Mouse (Mus musculus) limb, embryonic 14.5 days (tissue): ENCODE data around the gene Hyal6. TPM values are rescaled to one million over a fixed set of nuclear protein-coding genes. Genes with fewer than 3 reads are reported as not detected.

Experiments used
- ATAC-seq: fragments of 200-750 bp; cut with Nextera tagmentation; 2 replicates; pipeline ENCODE4 v1.8.0; 2017; ENCODE audit warnings: low read depth, moderate number of reproducible peaks, moderate TSS enrichment; ENCODE audit not compliant: low FRiP score
- DNase-seq: peaks from one replicate; pipeline ENCODE4 v3.0.0-alpha.2; 2015; ENCODE audit warnings: low spot score
- H3K27ac ChIP-seq: fragments of 300-500 bp; sonication (generic); replicated peaks from 2 replicates; pipeline ENCODE4 v1.5.1; 2014; ENCODE audit warnings: low read depth, mild to moderate bottlenecking, low read length, moderate library complexity, mixed read lengths
- H3K27me3 ChIP-seq: fragments of 300-500 bp; sonication (generic); 2 replicates; pipeline ENCODE4 v1.6.1; 2014; ENCODE audit warnings: low read length, mixed read lengths; ENCODE audit not compliant: control insufficient read depth, insufficient read depth
- H3K36me3 ChIP-seq: fragments of 300-500 bp; sonication (generic); 2 replicates; pipeline ENCODE4 v1.6.1; 2014; ENCODE audit warnings: mild to moderate bottlenecking, low read length, moderate library complexity, mixed read lengths; ENCODE audit not compliant: control insufficient read depth, insufficient read depth
- H3K4me1 ChIP-seq: fragments of 300-500 bp; sonication (generic); 2 replicates; pipeline ENCODE4 v1.6.1; 2014; ENCODE audit warnings: antibody characterized with exemption, low read length, mixed read lengths; ENCODE audit not compliant: control insufficient read depth, insufficient read depth
- H3K4me2 ChIP-seq: fragments of 300-500 bp; sonication (generic); replicated peaks from 2 replicates; pipeline ENCODE4 v1.6.1; 2014; ENCODE audit warnings: low read depth, mild to moderate bottlenecking, low read length, moderate library complexity; ENCODE audit not compliant: severe bottlenecking
- H3K4me3 ChIP-seq: fragments of 300-500 bp; sonication (generic); replicated peaks from 2 replicates; pipeline ENCODE4 v1.5.1; 2014; ENCODE audit warnings: low read length
- H3K9ac ChIP-seq: fragments of 300-500 bp; sonication (generic); 2 replicates; pipeline ENCODE4 v1.6.1; 2014; ENCODE audit warnings: mild to moderate bottlenecking, low read depth, low read length, moderate library complexity; ENCODE audit not compliant: severe bottlenecking
- H3K9me3 ChIP-seq: fragments of 300-500 bp; sonication (generic); 2 replicates; pipeline ENCODE4 v1.6.1; 2016; ENCODE audit warnings: low read length; ENCODE audit not compliant: control insufficient read depth
- POLR2A ChIP-seq: fragments of 200-500 bp; IDR thresholded peaks from 2 replicates; pipeline ENCODE4 v1.8.0; 2012; ENCODE audit warnings: inconsistent platforms, mild to moderate bottlenecking, moderate library complexity, borderline replicate concordance; ENCODE audit not compliant: insufficient read depth, insufficient read length; ENCODE audit errors: extremely low read depth
- WGBS: fragments of 180-500 bp; shearing (Covaris S2); extraction: QIAGEN DNeasy Blood & Tissue Kit; methylation state at CpG from one replicate; pipeline ENCODE4 v1.1.7; 2014; 5-methylcytosine and 5-hydroxymethylcytosine counted together
- polyA plus RNA-seq, 2 experiments: library from polyadenylated mRNA; depleted of rRNA in 1 of 2; stranded (reverse) in 1 of 2; unstranded in 1 of 2; fragments of >200 nt; fragmentation: Nextera tagmentation in 1 of 2; extraction: Ambion mirVana in 1 of 2; gene quantifications; 2 replicates each; pipeline versions ENCODE4 v1.2.1 to v1.2.3; 2012 to 2014

Hyal6 gene
- polyA plus RNA-seq, 2 experiments: not detected

DNA sequence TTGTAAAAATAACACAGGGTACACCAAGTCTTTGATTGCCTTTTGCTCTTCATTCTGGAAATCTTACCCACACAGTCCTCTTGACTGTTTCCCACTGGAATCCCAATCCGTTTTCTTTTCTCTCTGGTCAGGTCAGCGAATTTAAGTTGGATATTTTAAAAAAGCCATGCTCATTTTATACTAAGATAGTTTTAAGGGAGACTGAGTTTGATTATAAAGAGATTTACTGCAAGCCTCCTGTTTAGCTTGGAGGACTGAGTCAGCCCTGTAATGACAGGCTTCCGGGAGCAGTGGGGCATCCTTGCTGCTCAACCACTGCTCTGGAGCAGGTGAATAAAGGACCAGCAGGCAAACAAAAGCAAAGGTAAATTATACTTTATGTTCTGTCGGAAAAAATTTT is 15.0 kb downstream of the Hyal6 start, which contains the start of gene Hyal4:
Hyal4 (plus strand) TSS at position 301 of the 400 bp plus-strand sequence.
- no peak within 1 kb of the TSS for H3K27ac ChIP-seq
- DNase-seq: no peak
- 75% methylated on average over 4 of the region's 4 CpGs for WGBS
- no peak for ATAC-seq
- no peaks in the 10 kb centered on the region for H3K4me1 ChIP-seq
- no peak within 1 kb of the TSS for H3K4me3 ChIP-seq
- no peak within 1 kb of the TSS for H3K4me2 ChIP-seq
- no peak within 1 kb of the TSS for H3K9ac ChIP-seq
- no peaks in the 10 kb centered on the region for H3K9me3 ChIP-seq
- no peaks in the 10 kb centered on the region for H3K36me3 ChIP-seq
- no peak for TF ChIP-seq POLR2A
- H3K27me3 ChIP-seq: no peaks in the 10 kb centered on the region

DNA sequence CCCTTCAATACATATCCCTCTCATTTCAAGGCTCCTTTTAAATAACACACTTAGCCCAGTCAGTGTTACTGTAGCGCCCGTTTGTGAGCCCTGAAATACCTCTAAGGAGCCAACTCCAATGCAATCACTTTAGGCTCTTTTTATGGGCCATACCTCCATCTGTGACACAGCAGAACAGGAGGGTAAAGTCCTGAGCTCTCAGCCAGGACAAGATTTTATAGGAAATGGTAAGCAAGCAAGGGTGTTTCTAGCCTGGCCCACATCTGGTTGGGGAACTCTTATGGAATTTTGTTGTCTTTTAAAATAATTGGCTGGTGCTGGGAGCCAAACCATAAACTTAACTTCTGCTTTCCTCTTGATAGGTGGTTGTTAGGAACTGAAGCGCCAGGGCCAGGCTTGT is 26.2 kb downstream of the Hyal6 start:
- TF ChIP-seq POLR2A: no peak

DNA sequence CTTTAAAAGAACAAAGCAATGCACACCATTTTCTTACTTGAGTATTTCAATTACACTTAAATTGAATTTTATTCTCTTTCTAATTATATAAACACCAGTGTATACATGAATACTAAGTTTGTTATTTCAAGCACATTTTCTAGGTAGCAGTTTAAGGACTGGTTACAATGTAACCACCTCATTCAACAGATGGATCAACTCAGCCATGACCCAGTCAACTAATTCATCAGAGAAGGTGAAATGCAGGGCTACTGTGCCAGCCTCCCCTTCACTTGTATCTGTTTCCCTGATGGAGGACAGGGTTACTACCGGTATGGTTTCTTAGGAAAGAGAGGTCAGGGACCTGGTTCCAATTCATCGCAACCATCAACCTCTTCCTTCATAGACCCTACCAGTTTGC is 33.2 kb downstream of the Hyal6 start:
- whole genome bisulfite sequencing: 91% methylated on average over 2 of the region's 2 CpGs
- no peaks in the 10 kb centered on the region for H3K4me1 ChIP-seq
- no peak for DNase-seq
- H3K4me3 ChIP-seq: no peak overlapping the region
- H3K36me3 ChIP-seq: no peaks in the 10 kb centered on the region
- H3K9me3 ChIP-seq: no peaks in the 10 kb centered on the region
- H3K4me2 ChIP-seq: no peak overlapping the region
- no peak overlapping the region for H3K27ac ChIP-seq
- ATAC-seq: no peak
- TF ChIP-seq POLR2A: no peak
- H3K9ac ChIP-seq: no peak overlapping the region
- H3K27me3 ChIP-seq: no peaks in the 10 kb centered on the region

More for the DNA sequence above, 26.2 kb downstream of the Hyal6 start:
- Histone ChIP-seq H3K36me3 (no peaks in the 10 kb centered on the region), H3K27me3 (no peaks in the 10 kb centered on the region), H3K4me3 (no peak overlapping the region), H3K9me3 (no peaks in the 10 kb centered on the region), H3K4me2 (no peak overlapping the region), H3K27ac (no peak overlapping the region), H3K4me1 (no peaks in the 10 kb centered on the region), H3K9ac (no peak overlapping the region)
- 50% methylated on average over 3 of the region's 3 CpGs for WGBS
- no peak for DNase-seq
- 0 out of 2 replicates have a peak, but pooled peaks have one; percentile 4 for ATAC-seq

DNA sequence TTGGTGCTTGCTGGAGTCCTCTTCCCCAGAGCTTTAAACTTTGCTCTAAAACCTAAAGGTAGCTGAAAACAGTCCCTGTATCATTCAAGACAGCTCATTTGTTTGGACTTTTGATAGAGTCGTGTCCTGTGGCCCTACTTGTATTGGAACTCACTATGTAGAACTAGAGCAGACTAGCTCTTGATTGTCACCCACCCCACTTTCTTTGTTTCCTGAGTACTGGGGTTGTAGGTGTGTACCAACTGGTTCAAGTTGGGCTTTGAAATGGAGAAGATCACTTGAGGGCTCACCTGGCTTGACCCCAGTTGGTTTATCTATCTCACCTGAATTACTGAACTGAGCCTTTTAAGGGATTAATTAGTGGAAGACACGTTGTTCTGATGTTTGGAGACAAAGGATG is 46.1 kb downstream of the Hyal6 start:
- H3K27ac ChIP-seq: no peak overlapping the region
- no peaks in the 10 kb centered on the region for H3K9me3 ChIP-seq
- no peaks in the 10 kb centered on the region for H3K4me1 ChIP-seq
- no peak for TF ChIP-seq POLR2A
- no peak for DNase-seq
- no peak for ATAC-seq
- no peaks in the 10 kb centered on the region for H3K36me3 ChIP-seq
- no peaks in the 10 kb centered on the region for H3K27me3 ChIP-seq
- H3K4me3 ChIP-seq: no peak overlapping the region
- WGBS: 55% methylated on average over 2 of the region's 2 CpGs
- no peak overlapping the region for H3K4me2 ChIP-seq
- H3K9ac ChIP-seq: no peak overlapping the region

DNA sequence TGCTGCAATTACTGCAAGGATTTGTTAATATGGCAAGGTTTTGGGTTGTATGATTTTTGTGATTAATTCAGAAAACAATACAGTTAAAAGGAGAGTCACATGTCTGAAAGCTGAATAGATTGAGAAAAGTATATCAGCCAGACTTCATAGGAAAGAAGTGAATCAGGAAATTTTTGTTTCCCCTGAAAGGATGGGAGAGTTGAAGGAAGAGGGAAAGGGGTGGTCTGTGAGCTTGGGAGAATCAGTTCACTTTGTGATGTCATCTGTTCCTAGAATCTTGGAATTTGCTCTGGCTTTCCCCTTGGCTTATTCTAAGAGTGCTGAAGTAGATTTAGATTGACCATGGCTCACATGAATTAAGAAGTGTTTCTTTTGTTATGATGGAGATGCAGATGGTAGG is 57.8 kb downstream of the Hyal6 start, which contains the start of gene Spam1:
Spam1 (plus strand) TSS at position 301 of the 400 bp plus-strand sequence.
- Histone ChIP-seq H3K9ac (no peak within 1 kb of the TSS), H3K4me3 (no peak within 1 kb of the TSS), H3K4me2 (no peak within 1 kb of the TSS), H3K27ac (no peak within 1 kb of the TSS), H3K36me3 (no peaks in the 10 kb centered on the region), H3K27me3 (no peaks in the 10 kb centered on the region), H3K9me3 (no peaks in the 10 kb centered on the region), H3K4me1 (no peaks in the 10 kb centered on the region)
- DNase-seq: no peak
- no peak for ATAC-seq
- TF ChIP-seq POLR2A: no peak

Other genes with a start within 250 kb of the Hyal6 start
- gene Iqub, start 218.2 kb upstream of the Hyal6 start, polyA plus RNA-seq (2012; rRNA removed): 0.06 and 0.08 TPM in 2 replicates
- gene Iqub, start 218.2 kb upstream of the Hyal6 start, polyA plus RNA-seq (2014; fragmentation: Nextera tagmentation; extraction: Ambion mirVana): not detected in 2 replicates
- gene Ndufa5, start 205.2 kb upstream of the Hyal6 start, polyA plus RNA-seq (2012; rRNA removed): 14.8 and 38.9 TPM in 2 replicates
- 304 and 326 TPM in 2 replicates for gene Ndufa5, start 205.2 kb upstream of the Hyal6 start, polyA plus RNA-seq (2014; fragmentation: Nextera tagmentation; extraction: Ambion mirVana)
- 0.03 and 0.04 TPM in 2 replicates for gene Asb15, start 205.1 kb upstream of the Hyal6 start, polyA plus RNA-seq (2012; rRNA removed)
- gene Asb15, start 205.1 kb upstream of the Hyal6 start, polyA plus RNA-seq (2014; fragmentation: Nextera tagmentation; extraction: Ambion mirVana): not detected in 2 replicates
- 2.2 and 4.1 TPM in 2 replicates for gene Lmod2, start 135.5 kb upstream of the Hyal6 start, polyA plus RNA-seq (2012; rRNA removed)
- gene Lmod2, start 135.5 kb upstream of the Hyal6 start, polyA plus RNA-seq (2014; fragmentation: Nextera tagmentation; extraction: Ambion mirVana): 2.1 and 3.1 TPM in 2 replicates
- gene Wasl, start 68.2 kb upstream of the Hyal6 start, polyA plus RNA-seq (2012; rRNA removed): 30.8 and 34.8 TPM in 2 replicates
- gene Wasl, start 68.2 kb upstream of the Hyal6 start, polyA plus RNA-seq (2014; fragmentation: Nextera tagmentation; extraction: Ambion mirVana): 57.6 and 70.2 TPM in 2 replicates
- not detected in 2 replicates for gene Hyal4, start 15.1 kb downstream of the Hyal6 start, polyA plus RNA-seq (2012; rRNA removed)
- gene Hyal4, start 15.1 kb downstream of the Hyal6 start, polyA plus RNA-seq (2014; fragmentation: Nextera tagmentation; extraction: Ambion mirVana): not detected in 2 replicates
- not detected in 2 replicates for gene Spam1, start 57.9 kb downstream of the Hyal6 start, polyA plus RNA-seq (2012; rRNA removed)
- not detected in 2 replicates for gene Spam1, start 57.9 kb downstream of the Hyal6 start, polyA plus RNA-seq (2014; fragmentation: Nextera tagmentation; extraction: Ambion mirVana)
- not detected in 2 replicates for gene Hyal5, start 124.8 kb downstream of the Hyal6 start, polyA plus RNA-seq (2012; rRNA removed)
- not detected in 2 replicates for gene Hyal5, start 124.8 kb downstream of the Hyal6 start, polyA plus RNA-seq (2014; fragmentation: Nextera tagmentation; extraction: Ambion mirVana)
- gene Tmem229a, start 223.1 kb downstream of the Hyal6 start, polyA plus RNA-seq (2012; rRNA removed): 0.62 and 0.82 TPM in 2 replicates
- 0.75 and 0.87 TPM in 2 replicates for gene Tmem229a, start 223.1 kb downstream of the Hyal6 start, polyA plus RNA-seq (2014; fragmentation: Nextera tagmentation; extraction: Ambion mirVana)